Mouse (Mus musculus) neural tube, embryonic 15.5 days (tissue): Measurements from ENCODE around the gene Sptan1. TPM values are rescaled to one million over a fixed set of nuclear protein-coding genes. Genes with fewer than 3 reads are reported as not detected.

Source experiments
- ATAC-seq: fragments of 200-750 bp; cut with Nextera tagmentation; 2 replicates; pipeline ENCODE4 v1.8.0; 2017; ENCODE audit warnings: mild to moderate bottlenecking, moderate TSS enrichment, moderate library complexity; ENCODE audit not compliant: low FRiP score
- H3K27ac ChIP-seq: fragments of 300-500 bp; sonication (generic); replicated peaks from 2 replicates; pipeline ENCODE4 v1.5.1; 2015; ENCODE audit warnings: mild to moderate bottlenecking, inconsistent platforms
- H3K27me3 ChIP-seq: fragments of 300-500 bp; sonication (generic); replicated peaks from 2 replicates; pipeline ENCODE4 v1.6.1; 2015; ENCODE audit warnings: inconsistent platforms
- H3K36me3 ChIP-seq: fragments of 300-500 bp; sonication (generic); 2 replicates; pipeline ENCODE4 v1.6.1; 2015; ENCODE audit warnings: inconsistent platforms
- H3K4me1 ChIP-seq: fragments of 300-500 bp; sonication (generic); 2 replicates; pipeline ENCODE4 v1.6.1; 2015; ENCODE audit warnings: inconsistent platforms
- H3K4me2 ChIP-seq: fragments of 300-500 bp; sonication (generic); 2 replicates; pipeline ENCODE4 v1.6.1; 2015; ENCODE audit warnings: inconsistent platforms, mild to moderate bottlenecking, moderate library complexity
- H3K4me3 ChIP-seq: fragments of 300-500 bp; sonication (generic); replicated peaks from 2 replicates; pipeline ENCODE4 v1.5.1; 2015; ENCODE audit warnings: mild to moderate bottlenecking, inconsistent platforms
- H3K9ac ChIP-seq: fragments of 300-500 bp; sonication (generic); replicated peaks from 2 replicates; pipeline ENCODE4 v1.6.1; 2015; ENCODE audit warnings: mild to moderate bottlenecking, inconsistent platforms
- H3K9me3 ChIP-seq: fragments of 300-500 bp; sonication (generic); replicated peaks from 2 replicates; pipeline ENCODE4 v1.6.1; 2016; ENCODE audit warnings: inconsistent platforms
- WGBS: fragments of 180-500 bp; shearing (Covaris S2); methylation state at CpG from one replicate; pipeline ENCODE4 v1.1.7; 2015; ENCODE audit warnings: mixed read lengths; 5-methylcytosine and 5-hydroxymethylcytosine counted together
- polyA plus RNA-seq: library from polyadenylated mRNA; unstranded; fragments of >200 nt; fragmentation: Nextera tagmentation; extraction: Ambion mirVana; gene quantifications from 2 replicates; pipeline ENCODE4 v1.2.1, GENCODE M21; 2015

Gene Sptan1
- polyA plus RNA-seq, 1 experiment from 2014 or later = 213 TPM

DNA sequence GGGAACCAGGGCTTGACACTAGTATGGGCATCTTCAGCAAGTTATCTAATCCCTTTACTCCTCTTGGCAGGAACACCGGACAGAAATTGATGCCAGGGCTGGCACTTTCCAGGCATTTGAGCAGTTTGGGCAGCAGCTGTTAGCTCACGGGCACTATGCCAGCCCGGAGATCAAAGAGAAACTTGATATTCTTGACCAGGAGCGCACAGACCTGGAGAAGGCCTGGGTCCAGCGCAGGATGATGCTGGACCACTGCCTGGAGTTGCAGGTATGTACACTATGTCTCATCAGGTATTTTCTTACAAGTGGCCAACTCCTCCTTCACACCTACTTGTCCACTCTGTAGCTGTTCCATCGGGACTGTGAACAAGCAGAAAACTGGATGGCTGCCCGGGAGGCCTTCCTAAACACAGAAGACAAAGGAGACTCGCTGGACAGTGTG lies 45.5 kb downstream of the Sptan1 start:
- ATAC-seq = no peak
- no peaks in the 10 kb centered on the region for H3K4me1 ChIP-seq
- H3K4me3 ChIP-seq = no peak overlapping the region
- H3K36me3 ChIP-seq = peaks cover 98% of the 10 kb centered on the region
- H3K4me2 ChIP-seq = no peak overlapping the region
- 0 out of 2 replicates have a peak overlapping the region, but pooled peaks have one; percentile 9 for H3K27ac ChIP-seq
- WGBS = 85% methylated on average over 8 of the region's 8 CpGs
- H3K27me3 ChIP-seq = no peaks in the 10 kb centered on the region
- H3K9me3 ChIP-seq = no peaks in the 10 kb centered on the region
- H3K9ac ChIP-seq = no peak overlapping the region

DNA sequence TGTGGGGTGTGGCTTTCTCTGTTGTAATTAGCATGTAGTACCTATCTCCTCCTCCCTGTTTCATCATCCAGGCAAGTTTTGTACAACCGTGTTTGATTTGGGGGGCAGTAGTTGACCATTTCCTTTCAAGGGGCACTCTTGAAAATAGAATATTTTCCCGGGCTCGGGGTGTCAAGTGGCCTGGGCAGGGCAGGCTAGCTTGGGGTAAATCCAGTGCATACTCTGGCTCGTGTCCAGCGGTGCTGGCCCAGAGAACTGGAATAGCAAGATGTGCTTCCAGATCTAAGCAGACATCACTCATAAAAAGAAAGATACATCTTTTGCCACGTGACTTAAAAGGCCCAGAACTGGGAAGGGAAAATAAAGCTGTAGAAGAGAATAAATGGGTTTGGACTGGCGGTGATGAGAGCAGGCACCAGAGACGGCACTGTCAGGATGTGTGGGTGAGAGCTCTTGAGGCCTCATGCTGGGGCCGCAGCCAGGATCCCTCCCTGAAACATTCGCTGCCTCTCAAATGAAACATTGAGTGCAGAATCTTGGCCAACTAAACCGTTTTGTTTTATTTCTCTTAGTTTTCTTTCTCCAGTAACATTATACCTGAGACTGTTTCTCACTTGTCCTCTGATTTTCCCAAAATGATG lies 49.1 kb downstream of the Sptan1 start:
- H3K36me3 ChIP-seq = peaks cover 97% of the 10 kb centered on the region
- WGBS = 93% methylated on average over 11 of the region's 11 CpGs
- H3K4me3 ChIP-seq = no peak overlapping the region
- no peaks in the 10 kb centered on the region for H3K27me3 ChIP-seq
- H3K4me1 ChIP-seq = no peaks in the 10 kb centered on the region
- 0 out of 2 replicates have a peak overlapping the region, but pooled peaks have one; percentile 7 for H3K9ac ChIP-seq
- no peaks in the 10 kb centered on the region for H3K9me3 ChIP-seq
- no peak overlapping the region for H3K4me2 ChIP-seq
- no peak for ATAC-seq
- H3K27ac ChIP-seq = no peak overlapping the region

DNA sequence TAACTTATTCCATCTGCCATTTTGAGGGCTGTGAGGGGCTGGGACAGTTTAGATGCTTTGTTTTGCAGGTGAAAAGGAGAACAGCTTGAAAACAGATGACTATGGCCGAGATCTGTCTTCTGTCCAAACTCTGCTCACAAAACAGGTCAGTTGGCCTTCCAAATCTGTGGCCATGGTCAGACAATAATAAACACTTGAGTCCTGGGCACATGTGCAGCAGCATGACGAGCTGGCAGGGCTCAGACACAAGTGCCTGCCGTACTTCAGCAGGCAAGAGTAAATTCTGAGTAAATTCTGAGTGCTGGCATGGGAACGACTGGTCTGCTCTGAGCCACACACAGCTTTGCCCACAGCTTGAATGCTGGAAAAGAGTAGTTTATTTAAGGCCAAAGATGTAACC lies 60.1 kb downstream of the Sptan1 start:
- Histone ChIP-seq H3K9me3 (no peaks in the 10 kb centered on the region), H3K27me3 (no peaks in the 10 kb centered on the region), H3K27ac (no peak overlapping the region), H3K4me1 (no peaks in the 10 kb centered on the region), H3K36me3 (peaks cover 99% of the 10 kb centered on the region), H3K4me2 (no peak overlapping the region), H3K9ac (no peak overlapping the region), H3K4me3 (no peak overlapping the region)
- ATAC-seq = no peak
- WGBS = 93% methylated on average over 4 of the region's 4 CpGs

DNA sequence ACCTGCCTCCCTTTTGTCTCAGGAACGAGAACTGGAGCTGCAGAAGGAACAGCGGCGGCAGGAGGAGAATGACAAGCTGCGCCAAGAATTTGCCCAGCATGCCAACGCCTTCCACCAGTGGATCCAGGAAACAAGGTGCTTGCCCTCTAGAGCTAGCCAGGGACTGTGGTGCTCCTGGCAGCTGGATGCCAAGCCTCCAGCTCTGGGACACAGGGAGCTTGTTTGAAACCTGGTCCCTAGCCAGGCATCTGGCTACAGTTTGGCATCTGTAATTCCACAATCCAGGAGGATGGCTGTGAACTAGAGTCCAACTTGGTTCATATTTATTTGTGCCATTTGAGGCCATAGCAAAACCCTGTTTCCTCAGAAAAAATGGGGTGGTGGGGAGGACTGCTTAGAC lies 61.6 kb downstream of the Sptan1 start:
- Histone ChIP-seq H3K4me2 (no peak overlapping the region), H3K4me3 (no peak overlapping the region), H3K27me3 (no peaks in the 10 kb centered on the region), H3K36me3 (peaks cover 100% of the 10 kb centered on the region), H3K27ac (no peak overlapping the region), H3K9me3 (no peaks in the 10 kb centered on the region), H3K9ac (no peak overlapping the region), H3K4me1 (no peaks in the 10 kb centered on the region)
- ATAC-seq = no peak
- 88% methylated on average over 5 of the region's 5 CpGs for WGBS

DNA sequence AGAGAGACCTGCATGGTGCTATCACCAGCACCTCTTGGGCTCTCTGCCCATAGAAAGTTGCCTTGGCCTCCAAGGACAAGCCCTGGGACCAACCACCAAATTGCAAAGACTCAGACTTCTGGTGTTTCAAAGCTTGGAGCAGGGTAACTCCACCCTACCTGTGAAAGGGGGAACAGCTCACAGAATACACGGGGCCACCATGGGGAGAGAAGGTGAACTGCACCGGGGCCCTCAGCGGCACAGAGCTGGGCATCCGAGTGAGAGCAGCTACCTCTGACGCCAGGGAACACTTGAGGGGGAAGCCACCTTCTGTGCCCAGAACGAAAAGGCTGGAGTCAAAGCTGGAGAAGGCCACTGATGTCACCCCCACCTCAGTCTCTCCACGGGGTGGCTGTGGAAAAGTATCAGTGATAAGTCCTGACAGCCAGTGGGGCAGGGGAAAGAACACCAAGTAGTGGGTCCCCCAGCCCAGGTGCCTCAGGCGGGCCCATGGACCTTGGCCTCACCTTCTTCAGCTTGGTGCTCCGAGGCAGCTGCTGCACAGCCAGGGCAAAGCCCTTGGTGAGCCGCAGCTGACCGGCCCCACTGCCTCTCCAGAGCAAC lies 67.0 kb downstream of the Sptan1 start:
- Histone ChIP-seq H3K9ac (no peak overlapping the region), H3K4me1 (no peaks in the 10 kb centered on the region), H3K4me3 (no peak overlapping the region), H3K4me2 (no peak overlapping the region), H3K27me3 (no peaks in the 10 kb centered on the region), H3K27ac (no peak overlapping the region), H3K9me3 (no peaks in the 10 kb centered on the region), H3K36me3 (peaks cover 79% of the 10 kb centered on the region)
- 66% methylated on average over 11 of the region's 11 CpGs for WGBS
- no peak for ATAC-seq

- H3K4me3 ChIP-seq = no peak overlapping the region
- ATAC-seq = no peak
- no peak overlapping the region for H3K4me2 ChIP-seq
- no peaks in the 10 kb centered on the region for H3K4me1 ChIP-seq
- no peaks in the 10 kb centered on the region for H3K27me3 ChIP-seq
- peaks cover 79% of the 10 kb centered on the region for H3K36me3 ChIP-seq
- no peak overlapping the region for H3K9ac ChIP-seq
- H3K9me3 ChIP-seq = no peaks in the 10 kb centered on the region
- WGBS = 67% methylated on average over 6 of the region's 6 CpGs
- no peak overlapping the region for H3K27ac ChIP-seq
These were observed 67.6 kb downstream of the Sptan1 start for GRCm38 (mm10) chr2:30032957-30033356.

DNA sequence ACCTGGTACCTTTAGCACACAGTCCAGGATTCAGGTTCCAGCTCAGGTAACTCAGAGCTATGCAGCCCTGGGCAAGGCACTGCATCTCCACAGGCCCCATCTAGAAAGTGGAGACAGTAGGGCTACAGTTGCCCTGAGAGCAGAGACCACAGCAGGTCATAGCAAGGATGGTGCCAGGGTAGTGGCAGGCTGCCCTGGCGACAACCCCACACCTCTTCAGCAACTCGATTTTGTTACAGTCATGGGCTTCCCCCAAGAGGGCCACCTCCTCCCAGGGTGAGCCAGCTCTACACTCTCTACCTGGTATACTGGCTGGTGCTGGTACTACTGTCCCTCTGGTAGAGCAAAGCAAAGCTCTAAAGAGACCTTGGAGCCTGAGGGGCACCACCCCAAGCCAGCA lies 72.4 kb downstream of the Sptan1 start:
- Histone ChIP-seq H3K36me3 (peaks cover 35% of the 10 kb centered on the region), H3K4me2 (no peak overlapping the region), H3K9me3 (no peaks in the 10 kb centered on the region), H3K9ac (no peak overlapping the region), H3K4me1 (0 out of 2 replicates have a peak, but pooled peaks cover 5% of the 10 kb centered on the region), H3K27ac (no peak overlapping the region), H3K4me3 (no peak overlapping the region), H3K27me3 (no peaks in the 10 kb centered on the region)
- no peak for ATAC-seq
- WGBS = 89% methylated on average over 2 of the region's 2 CpGs

GRCm38 (mm10) chr2:30038370-30038769 lies 73.0 kb downstream of the Sptan1 start:
- H3K27me3 ChIP-seq = no peaks in the 10 kb centered on the region
- no peak overlapping the region for H3K27ac ChIP-seq
- H3K9ac ChIP-seq = no peak overlapping the region
- WGBS = 93% methylated on average over 10 of the region's 10 CpGs
- H3K4me1 ChIP-seq = 0 out of 2 replicates have a peak, but pooled peaks cover 7% of the 10 kb centered on the region
- ATAC-seq = no peak
- H3K9me3 ChIP-seq = no peaks in the 10 kb centered on the region
- no peak overlapping the region for H3K4me2 ChIP-seq
- H3K4me3 ChIP-seq = no peak overlapping the region
- H3K36me3 ChIP-seq = peaks cover 30% of the 10 kb centered on the region

DNA sequence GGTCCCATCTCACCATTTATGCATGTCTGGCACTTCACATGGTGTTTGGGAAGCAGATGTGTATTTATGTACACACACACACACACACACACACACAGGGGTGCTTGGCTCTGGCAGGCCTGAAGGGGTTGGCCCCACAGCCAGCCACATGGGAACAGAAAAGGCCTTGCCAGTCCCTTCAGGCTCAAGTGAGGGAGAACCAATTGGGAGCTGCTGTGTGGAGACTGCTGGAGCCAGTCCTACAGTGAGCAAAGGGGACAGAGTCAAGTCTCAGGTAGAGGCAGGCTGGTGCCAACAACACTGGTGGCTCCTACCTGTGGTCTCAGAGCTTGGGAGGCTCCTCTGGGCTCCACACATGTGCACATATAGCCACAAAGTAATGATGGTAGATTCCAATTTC lies 74.3 kb downstream of the Sptan1 start:
- H3K4me3 ChIP-seq = no peak overlapping the region
- H3K4me2 ChIP-seq = no peak overlapping the region
- no peak overlapping the region for H3K9ac ChIP-seq
- H3K4me1 ChIP-seq = 0 out of 2 replicates have a peak, but pooled peaks cover 7% of the 10 kb centered on the region
- H3K27ac ChIP-seq = no peak overlapping the region
- H3K9me3 ChIP-seq = no peaks in the 10 kb centered on the region
- H3K36me3 ChIP-seq = peaks cover 24% of the 10 kb centered on the region
- H3K27me3 ChIP-seq = no peaks in the 10 kb centered on the region
- no peak for ATAC-seq

- Histone ChIP-seq H3K36me3 (peaks cover 21% of the 10 kb centered on the region), H3K4me1 (peaks cover 10% of the 10 kb centered on the region), H3K27ac (no peak overlapping the region), H3K9ac (no peak overlapping the region), H3K9me3 (no peaks in the 10 kb centered on the region), H3K4me2 (no peak overlapping the region), H3K27me3 (no peaks in the 10 kb centered on the region), H3K4me3 (no peak overlapping the region)
- 7% methylated on average over 4 of the region's 4 CpGs for WGBS
- no peak for ATAC-seq
These were observed 77.1 kb downstream of the Sptan1 start for GRCm38 (mm10) chr2:30042445-30042844.

DNA sequence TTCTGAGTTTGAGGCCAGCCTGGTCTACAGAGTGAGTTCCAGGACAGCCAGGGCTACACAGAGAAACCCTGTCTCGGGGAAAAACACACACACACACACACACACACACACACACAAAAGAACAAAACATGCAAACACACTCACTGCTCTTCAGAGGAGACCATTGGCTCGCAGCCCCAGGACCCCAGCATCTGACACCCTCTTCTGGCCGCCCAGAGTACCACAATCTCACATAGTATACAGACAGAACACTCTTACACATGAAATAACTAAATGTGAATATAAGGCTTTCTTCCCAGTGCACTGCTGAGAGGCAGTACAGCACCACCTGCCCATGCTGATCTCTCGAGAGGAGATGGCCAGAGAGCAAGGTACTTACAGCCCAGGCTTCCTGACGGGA lies 79.2 kb downstream of the Sptan1 start:
- Histone ChIP-seq H3K27me3 (no peaks in the 10 kb centered on the region), H3K36me3 (peaks cover 12% of the 10 kb centered on the region; the same call in 1 of the 2 replicates), H3K27ac (no peak overlapping the region), H3K9ac (no peak overlapping the region), H3K4me1 (peaks cover 19% of the 10 kb centered on the region), H3K4me2 (no peak overlapping the region), H3K9me3 (no peaks in the 10 kb centered on the region), H3K4me3 (no peak overlapping the region)
- ATAC-seq = no peak
- WGBS = 91% methylated on average over 5 of the region's 5 CpGs

DNA sequence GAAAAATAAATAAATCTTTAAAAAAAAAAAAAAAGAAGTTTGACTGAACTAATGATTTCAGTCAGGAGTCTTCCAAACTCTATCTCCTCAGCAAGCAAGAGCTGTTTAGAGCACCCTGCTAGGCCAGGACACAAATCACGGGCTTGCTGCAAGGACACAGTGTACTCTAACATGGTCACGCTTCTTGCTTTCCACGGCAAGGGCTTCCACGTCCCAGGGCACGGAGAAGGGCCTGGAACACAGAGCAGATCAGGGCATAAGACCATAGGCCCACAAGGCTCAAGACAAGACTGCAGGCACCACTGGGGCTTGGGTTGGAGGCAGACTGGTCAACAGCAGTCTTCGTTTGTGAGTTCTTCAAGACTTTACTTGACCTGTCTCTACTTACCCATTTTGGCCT lies 81.8 kb downstream of the Sptan1 start:
- no peaks in the 10 kb centered on the region for H3K9me3 ChIP-seq
- WGBS = 93% methylated on average over 6 of the region's 6 CpGs
- ATAC-seq = no peak
- no peak overlapping the region for H3K4me3 ChIP-seq
- H3K4me2 ChIP-seq = no peak overlapping the region
- H3K36me3 ChIP-seq = peaks cover 12% of the 10 kb centered on the region; the same call in 1 of the 2 replicates
- H3K27ac ChIP-seq = no peak overlapping the region
- no peak overlapping the region for H3K9ac ChIP-seq
- no peaks in the 10 kb centered on the region for H3K27me3 ChIP-seq
- peaks cover 19% of the 10 kb centered on the region for H3K4me1 ChIP-seq
